Mouse (Mus musculus) testis, adult 2 months (tissue): ENCODE results near the gene Syce3.

Source experiments
- CTCF ChIP-seq: fragments of 200-500 bp; IDR thresholded peaks from 2 replicates; pipeline ENCODE4 v1.5.1; 2012; ENCODE audit warnings: low read depth, mild to moderate bottlenecking, inconsistent platforms, low read length, moderate library complexity; ENCODE audit not compliant: control insufficient read depth, insufficient read depth, insufficient replicate concordance
- POLR2A ChIP-seq: fragments of 200-500 bp; IDR thresholded peaks from 2 replicates; pipeline ENCODE4 v1.6.1; 2012; ENCODE audit warnings: low read depth, mild to moderate bottlenecking, inconsistent platforms, low read length, moderate library complexity; ENCODE audit not compliant: control insufficient read depth

GRCm38 (mm10) chr15:89387127-89387526 lies 23.2 kb downstream of the Syce3 start:
- no peak for TF ChIP-seq POLR2A
- TF ChIP-seq CTCF, result no peak
